Mouse (Mus musculus): Measurements from ENCODE around the gene Slc23a2. TPM values are rescaled to one million over a fixed set of nuclear protein-coding genes. Genes with fewer than 3 reads are reported as not detected.

The Slc23a2 gene
- total RNA-seq, 2 experiments from 2014 or later: 5.5 to 9.3 TPM

GRCm38 (mm10) chr2:132029646-132030417, 115.1 kb downstream of the Slc23a2 start, which contains the start of gene Rassf2:
Gene Rassf2 (minus strand): TSS chr2:132030258.
- ATAC-seq (replicated peaks; ENCODE audit: low FRiP score, low TSS enrichment, poor library complexity, severe bottlenecking): peak; percentile 60

- peak; percentile 42 for ATAC-seq (replicated peaks; ENCODE audit: low FRiP score, low TSS enrichment, poor library complexity, severe bottlenecking)
Observed at GRCm38 (mm10) chr2:132028894-132029605, 115.9 kb downstream of the Slc23a2 start.

- ATAC-seq (replicated peaks; ENCODE audit: low FRiP score, low TSS enrichment, poor library complexity, severe bottlenecking): no peak
Observed at GRCm38 (mm10) chr2:132028107-132028506, 116.8 kb downstream of the Slc23a2 start.

- no peak for ATAC-seq (replicated peaks; ENCODE audit: low FRiP score, low TSS enrichment, poor library complexity, severe bottlenecking)
Observed at GRCm38 (mm10) chr2:132027366-132027765, 117.5 kb downstream of the Slc23a2 start.

- ATAC-seq (replicated peaks; ENCODE audit: low FRiP score, low TSS enrichment, poor library complexity, severe bottlenecking): no peak
Observed at GRCm38 (mm10) chr2:132024028-132024427, 120.9 kb downstream of the Slc23a2 start.

- no peak for ATAC-seq (replicated peaks; ENCODE audit: low FRiP score, low TSS enrichment, poor library complexity, severe bottlenecking)
Observed at GRCm38 (mm10) chr2:132022621-132023020, 122.3 kb downstream of the Slc23a2 start.

- no peak for ATAC-seq (replicated peaks; ENCODE audit: low FRiP score, low TSS enrichment, poor library complexity, severe bottlenecking)
Observed at GRCm38 (mm10) chr2:132021616-132022015, 123.3 kb downstream of the Slc23a2 start.

- ATAC-seq (replicated peaks; ENCODE audit: low FRiP score, low TSS enrichment, poor library complexity, severe bottlenecking): no peak
Observed at GRCm38 (mm10) chr2:132020991-132021541, 123.8 kb downstream of the Slc23a2 start.

- no peak for ATAC-seq (replicated peaks; ENCODE audit: low FRiP score, low TSS enrichment, poor library complexity, severe bottlenecking)
Observed at GRCm38 (mm10) chr2:132020420-132020819, 124.5 kb downstream of the Slc23a2 start.

GRCm38 (mm10) chr2:132019372-132019811, 125.5 kb downstream of the Slc23a2 start:
- no peak for ATAC-seq (replicated peaks; ENCODE audit: low FRiP score, low TSS enrichment, poor library complexity, severe bottlenecking)

- no peak for ATAC-seq (replicated peaks; ENCODE audit: low FRiP score, low TSS enrichment, poor library complexity, severe bottlenecking)
Observed at GRCm38 (mm10) chr2:132018156-132018555, 126.8 kb downstream of the Slc23a2 start.

- ATAC-seq (replicated peaks; ENCODE audit: low FRiP score, low TSS enrichment, poor library complexity, severe bottlenecking): peak; percentile 56; the same call in 1 of the 2 replicates
Observed at GRCm38 (mm10) chr2:132017611-132018010, 127.3 kb downstream of the Slc23a2 start.

- no peak for ATAC-seq (replicated peaks; ENCODE audit: low FRiP score, low TSS enrichment, poor library complexity, severe bottlenecking)
Observed at GRCm38 (mm10) chr2:132016034-132016433, 128.9 kb downstream of the Slc23a2 start.

GRCm38 (mm10) chr2:132013152-132013551, 131.8 kb downstream of the Slc23a2 start:
- no peak for ATAC-seq (replicated peaks; ENCODE audit: low FRiP score, low TSS enrichment, poor library complexity, severe bottlenecking)

GRCm38 (mm10) chr2:132010781-132011180, 134.1 kb downstream of the Slc23a2 start:
- no peak for ATAC-seq (replicated peaks; ENCODE audit: low FRiP score, low TSS enrichment, poor library complexity, severe bottlenecking)

- ATAC-seq (replicated peaks; ENCODE audit: low FRiP score, low TSS enrichment, poor library complexity, severe bottlenecking): no peak
Observed at GRCm38 (mm10) chr2:132008186-132008585, 136.7 kb downstream of the Slc23a2 start.

GRCm38 (mm10) chr2:132007475-132007819, 137.5 kb downstream of the Slc23a2 start:
- ATAC-seq (replicated peaks; ENCODE audit: low FRiP score, low TSS enrichment, poor library complexity, severe bottlenecking): no peak

- ATAC-seq (replicated peaks; ENCODE audit: low FRiP score, low TSS enrichment, poor library complexity, severe bottlenecking): 0 out of 2 replicates have a peak, but pooled peaks have one; percentile 32
Observed at GRCm38 (mm10) chr2:132006561-132007474, 138.1 kb downstream of the Slc23a2 start.

- ATAC-seq (replicated peaks; ENCODE audit: low FRiP score, low TSS enrichment, poor library complexity, severe bottlenecking): no peak
Observed at GRCm38 (mm10) chr2:132005445-132005844, 139.5 kb downstream of the Slc23a2 start.
